Mouse (Mus musculus) megakaryocyte-erythroid progenitor cell, adult 5-6 weeks (primary cell): ENCODE measurements around the gene Stn1. TPM values are rescaled to one million over a fixed set of nuclear protein-coding genes. Genes with fewer than 3 reads are reported as not detected.
A peak's percentile ranks its signal among the peaks of the same experiment; 100 is the strongest.

Experiments used
- ATAC-seq: replicated peaks from 2 replicates; pipeline ENCODE4 v1.8.0; 2016; ENCODE audit warnings: mild to moderate bottlenecking, inconsistent platforms; ENCODE audit not compliant: severe bottlenecking, poor library complexity, low FRiP score, low TSS enrichment
- total RNA-seq, 2 experiments: library from RNA; stranded (forward) in 1 of 2; stranded (reverse) in 1 of 2; fragments of 200-1000, 215-1000 nt in 1 of 2; fragments of >200 nt in 1 of 2; fragmentation: Nextera tagmentation in 1 of 2; gene quantifications; 2 replicates each; pipeline ENCODE4 v1.2.3; 2014 to 2017

Gene Stn1
- total RNA-seq, 2 experiments from 2014 or later = 15.3 to 19.9 TPM

DNA sequence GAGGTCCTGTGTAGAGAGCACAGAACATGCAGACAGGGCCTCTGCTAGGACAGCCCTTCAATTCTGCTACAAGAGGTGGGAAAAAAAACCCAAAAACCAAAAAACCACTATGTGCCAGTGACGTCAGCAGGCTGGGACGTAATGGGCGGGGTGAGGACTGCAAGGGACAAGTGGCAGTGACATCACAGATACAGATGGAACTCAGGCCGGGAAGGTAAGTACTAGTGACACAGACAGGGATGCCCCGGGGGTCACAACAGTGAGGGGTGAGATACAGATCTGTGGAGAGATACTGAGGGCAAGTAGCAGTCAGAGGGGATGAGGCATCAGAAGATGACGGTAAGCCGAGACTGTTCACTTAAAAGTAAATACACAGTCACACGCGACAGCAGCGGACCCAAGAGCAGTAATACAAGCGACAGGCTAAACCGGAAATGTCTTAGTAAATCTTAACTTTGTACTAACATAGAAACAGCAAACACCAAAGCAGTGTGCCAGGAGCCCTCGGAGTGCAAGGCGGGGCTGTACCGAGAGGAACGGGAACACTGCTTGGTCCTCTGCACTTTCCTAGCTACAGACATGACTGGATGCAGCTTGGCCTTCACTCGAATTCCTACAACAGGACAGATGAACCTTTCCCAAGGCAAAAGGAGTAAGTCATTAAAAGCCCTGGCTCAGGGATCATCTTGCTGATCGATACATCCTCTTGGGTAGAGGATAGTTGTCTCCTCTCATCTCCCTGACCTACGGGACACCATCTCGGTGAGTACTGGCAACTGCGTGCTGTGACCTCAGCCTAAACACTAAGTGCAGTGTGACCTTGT is 24.3 kb downstream of the Stn1 start:
- no peak for ATAC-seq

DNA sequence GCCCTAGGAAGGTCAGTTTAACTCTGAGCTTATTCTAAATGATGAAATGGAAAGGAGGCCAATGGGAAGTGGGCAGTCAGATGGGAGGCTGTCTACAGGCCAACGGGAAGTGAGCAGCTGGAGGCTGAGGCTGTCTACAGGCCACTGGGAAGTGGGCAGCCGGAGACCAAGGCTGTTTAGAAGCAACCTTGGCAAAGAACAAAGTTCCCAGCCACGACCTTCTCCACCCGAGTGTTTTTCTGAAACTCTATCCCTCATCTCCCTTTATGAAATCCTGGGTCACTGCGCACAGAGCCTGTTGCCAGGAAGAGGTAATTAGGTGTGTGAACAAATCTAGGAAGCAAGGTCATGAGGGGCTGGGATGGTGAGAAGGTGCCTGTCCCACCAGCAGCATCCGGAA is 25.3 kb downstream of the Stn1 start:
- ATAC-seq = no peak

DNA sequence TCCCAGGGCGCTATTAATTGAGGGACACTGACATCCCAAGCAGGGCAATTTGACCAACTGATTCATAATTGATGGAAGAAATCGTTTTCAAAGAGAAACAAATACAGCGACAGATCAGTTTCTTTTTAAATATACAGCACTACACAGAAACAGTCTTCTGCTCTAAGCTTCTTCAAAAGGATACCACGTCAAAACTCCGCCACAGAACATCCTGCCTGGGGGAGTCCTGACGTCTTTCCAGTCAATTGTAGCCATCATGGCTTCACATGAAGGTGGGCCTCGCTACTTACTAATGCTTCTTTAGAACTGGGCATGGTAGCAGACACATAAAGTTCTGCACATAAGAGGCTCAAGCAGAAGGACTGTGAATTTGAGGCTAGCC is 26.0 kb downstream of the Stn1 start:
- ATAC-seq = no peak

DNA sequence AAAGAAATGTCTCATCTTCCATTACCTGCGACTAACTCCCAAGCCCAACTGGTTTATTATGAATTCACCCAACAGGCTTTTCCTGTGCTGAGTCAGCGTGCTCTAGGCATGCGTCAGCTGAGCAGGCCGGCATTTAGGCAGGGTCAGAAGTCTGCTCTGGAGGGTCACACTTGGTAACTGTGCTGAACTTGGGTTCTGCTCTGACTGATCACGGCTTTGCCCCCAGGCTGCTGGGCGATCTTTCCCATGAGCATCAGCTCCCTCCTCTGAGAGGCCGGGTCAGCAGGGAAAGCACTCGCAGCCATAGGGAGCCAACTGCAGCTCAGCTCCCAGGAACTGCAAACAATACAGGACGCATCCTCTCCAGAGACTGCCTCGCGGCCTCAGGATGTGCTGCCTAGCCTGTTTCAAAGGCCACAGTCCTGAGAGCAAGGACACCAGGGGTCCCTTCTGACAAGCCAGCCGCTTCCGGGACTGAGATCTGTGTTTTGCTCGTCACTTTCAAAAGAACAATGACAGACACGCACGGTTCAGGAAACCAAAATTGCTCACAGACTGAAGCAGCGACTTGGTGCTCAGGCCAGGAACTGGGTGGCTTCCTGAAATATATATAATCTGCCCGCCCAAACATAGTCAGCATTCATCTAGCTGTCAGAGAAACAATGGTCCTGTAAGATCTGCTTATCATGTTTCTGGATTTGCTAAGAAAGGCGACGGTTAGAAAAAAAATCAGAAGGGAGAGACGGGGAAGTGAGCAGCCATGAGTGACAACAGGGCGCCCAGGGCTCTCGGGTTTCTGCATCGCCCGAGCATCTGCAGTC is 26.6 kb downstream of the Stn1 start:
- ATAC-seq = 0 out of 2 replicates have a peak, but pooled peaks have one; percentile 16

DNA sequence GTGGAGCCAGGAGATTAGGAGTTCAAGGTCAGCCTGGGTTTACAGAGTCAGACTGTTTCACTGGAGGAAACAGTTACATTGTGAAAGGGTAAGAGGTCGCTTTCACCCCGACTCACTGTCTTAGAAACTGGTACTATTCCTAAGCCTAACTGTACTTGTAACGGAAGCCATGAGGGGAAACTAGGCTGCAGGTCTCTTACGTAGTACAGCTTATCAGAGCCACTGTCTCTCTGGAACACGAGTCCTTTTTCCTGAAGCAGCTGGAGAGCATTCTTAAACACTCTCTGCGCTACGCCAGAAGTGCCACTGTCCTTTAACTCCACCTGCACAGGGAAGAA is 27.2 kb downstream of the Stn1 start:
- 0 out of 2 replicates have a peak, but pooled peaks have one; percentile 7 for ATAC-seq

DNA sequence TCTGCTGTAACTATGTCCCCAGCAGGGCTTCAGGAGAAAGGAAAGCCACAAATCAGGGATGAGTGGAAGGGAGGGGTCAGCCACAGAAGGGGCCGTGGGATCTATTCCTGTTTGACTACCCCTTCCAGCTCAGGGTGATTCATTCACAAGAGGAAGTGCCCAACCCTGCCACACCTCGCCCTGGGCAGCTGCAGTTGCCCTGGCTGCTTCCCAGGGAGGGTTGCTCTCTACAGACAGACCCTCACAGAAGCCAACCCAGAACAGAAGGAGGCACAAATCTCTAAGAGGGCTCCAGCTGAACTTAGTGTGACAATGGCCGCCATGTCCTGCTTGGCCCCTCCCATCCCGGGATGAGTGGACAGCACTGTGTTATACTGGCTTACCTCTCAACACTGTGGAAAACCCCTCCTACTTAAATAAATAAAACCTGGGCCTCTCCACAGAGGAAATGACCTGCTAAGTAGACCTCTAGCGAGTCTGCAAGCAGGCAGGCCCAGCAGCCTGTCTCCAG is 28.5 kb downstream of the Stn1 start:
- ATAC-seq = no peak

DNA sequence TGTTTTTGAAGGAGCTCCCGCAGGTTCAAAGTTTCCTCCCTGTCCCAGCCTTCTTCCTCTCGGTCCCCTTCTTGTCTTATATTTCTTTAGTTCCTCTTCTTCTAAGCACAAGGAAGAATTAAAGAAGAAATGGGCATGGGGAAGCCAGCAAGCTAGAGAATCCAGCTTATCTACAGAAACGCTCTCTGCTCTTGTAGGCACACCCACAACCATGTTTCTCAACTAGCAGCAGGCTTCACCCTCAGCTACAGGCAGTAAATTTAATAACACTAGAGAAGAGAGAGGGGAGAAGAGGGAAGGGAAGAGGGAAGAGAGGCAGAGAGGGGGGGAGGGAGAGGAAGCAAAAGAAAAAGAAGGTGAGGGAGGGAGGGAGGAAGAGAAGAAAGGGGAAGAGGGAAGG is 29.1 kb downstream of the Stn1 start:
- ATAC-seq = no peak

DNA sequence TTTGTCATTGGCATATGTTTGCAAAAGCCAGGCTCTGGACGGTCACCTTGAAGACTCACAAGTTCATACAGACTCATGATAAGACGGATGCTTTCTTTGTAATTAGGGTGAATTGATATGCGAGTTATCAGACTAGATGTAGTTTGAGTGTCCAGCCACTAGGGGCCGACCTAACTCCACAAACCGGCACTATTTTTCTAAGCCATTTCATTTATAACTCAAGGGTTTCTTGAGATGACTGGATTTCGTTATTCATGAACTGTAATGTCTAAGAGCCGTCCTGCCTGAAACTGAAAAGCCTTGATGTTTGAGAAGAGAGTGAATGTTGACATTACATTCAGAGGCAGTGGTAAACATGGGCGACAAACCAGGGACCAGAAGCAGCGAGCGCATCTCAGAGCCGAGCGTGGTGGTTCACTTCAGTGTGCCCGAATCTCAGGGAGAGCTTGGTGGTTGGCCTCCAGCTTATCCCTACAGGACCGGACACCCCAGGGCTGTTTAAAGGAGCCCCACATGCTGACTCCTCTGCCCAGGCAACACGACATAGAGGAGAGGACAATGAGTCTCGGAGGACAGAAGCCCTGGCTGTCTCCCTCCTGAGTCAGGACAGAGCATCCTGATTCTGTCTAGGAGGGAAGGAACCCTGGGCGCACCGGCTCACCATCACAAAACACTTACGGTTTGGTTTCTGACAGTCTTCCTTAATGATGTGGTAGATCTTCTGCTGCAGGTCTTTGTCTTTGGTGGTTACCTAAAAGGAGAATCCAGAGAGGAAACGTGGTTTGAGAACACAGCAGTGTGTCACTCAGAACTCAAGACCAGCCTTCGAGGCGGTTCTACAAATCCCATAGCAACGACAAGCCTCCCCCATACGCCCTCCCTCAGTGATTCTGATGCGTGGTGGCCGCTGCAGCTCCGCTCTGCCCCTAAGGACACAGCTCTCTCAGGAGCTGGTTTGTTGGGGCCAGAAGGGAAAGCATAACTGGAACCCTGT is 29.9 kb downstream of the Stn1 start:
- ATAC-seq = peak; percentile 48

DNA sequence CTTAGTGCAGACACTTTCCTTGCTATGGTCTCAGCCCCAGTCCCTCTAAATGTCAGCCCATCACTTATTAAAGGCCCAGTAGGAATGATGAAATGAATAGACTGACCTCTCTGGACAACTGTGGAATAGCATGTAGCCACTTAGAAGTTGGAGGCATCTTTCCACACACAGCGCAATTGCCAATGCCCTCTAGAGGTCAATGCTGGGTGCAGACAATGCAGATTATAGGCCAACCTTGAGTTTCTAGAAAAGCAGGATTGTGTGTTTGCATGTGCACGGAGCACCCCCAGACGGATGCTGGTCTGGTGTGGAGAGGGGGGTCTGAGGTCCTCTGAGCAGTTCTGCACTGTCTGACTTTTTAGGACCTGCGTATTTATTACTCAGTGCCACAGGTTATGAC is 33.7 kb downstream of the Stn1 start:
- peak; percentile 76 for ATAC-seq

DNA sequence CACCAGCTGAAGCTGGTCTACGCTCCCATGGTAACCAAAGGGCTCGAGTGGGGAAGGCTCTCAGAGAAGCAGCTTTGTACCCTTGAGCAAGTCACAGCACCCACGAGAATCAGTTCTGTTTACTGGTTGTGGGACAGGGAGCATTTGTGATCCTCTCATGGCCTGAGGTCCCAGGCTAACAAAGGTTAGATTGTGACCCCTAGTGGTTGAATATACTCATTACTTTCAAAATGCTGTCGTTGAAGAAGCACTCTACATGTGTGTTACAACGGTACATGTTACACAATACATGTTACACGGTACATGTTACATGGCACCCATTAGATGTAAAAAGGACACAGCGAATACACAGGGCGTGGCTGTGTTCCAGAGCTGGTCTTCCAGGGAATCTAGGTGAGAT is 34.7 kb downstream of the Stn1 start:
- 0 out of 2 replicates have a peak, but pooled peaks have one; percentile 28 for ATAC-seq

DNA sequence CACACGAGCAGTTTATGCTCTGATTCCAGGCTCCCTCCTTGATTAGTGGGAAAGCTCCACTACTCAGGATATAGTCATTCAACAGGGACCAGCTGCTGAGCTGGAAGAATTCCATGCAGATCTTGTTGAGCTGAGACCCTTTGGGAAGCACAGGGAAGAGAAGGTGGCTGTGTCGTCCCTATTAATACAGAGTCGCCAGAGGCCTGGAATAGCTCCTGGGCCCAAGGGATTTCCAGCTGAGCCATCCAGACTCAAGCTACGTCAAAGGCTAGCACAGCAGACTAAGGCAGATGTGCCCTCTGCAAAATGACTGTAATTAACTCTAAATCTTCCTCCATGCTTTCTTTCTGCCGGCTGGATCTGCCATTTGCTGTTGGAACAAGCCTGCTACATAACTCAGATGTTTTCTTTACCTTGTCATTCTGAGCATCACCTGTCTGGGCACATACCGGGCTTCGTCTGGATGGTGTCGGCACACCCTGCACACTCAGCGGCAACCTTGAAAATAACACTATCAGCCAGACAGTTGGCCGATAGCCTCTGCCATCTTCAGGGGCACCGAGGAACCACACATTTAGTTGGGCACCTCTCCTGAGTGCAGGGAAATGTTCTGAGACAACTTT is 36.8 kb downstream of the Stn1 start:
- no peak for ATAC-seq

DNA sequence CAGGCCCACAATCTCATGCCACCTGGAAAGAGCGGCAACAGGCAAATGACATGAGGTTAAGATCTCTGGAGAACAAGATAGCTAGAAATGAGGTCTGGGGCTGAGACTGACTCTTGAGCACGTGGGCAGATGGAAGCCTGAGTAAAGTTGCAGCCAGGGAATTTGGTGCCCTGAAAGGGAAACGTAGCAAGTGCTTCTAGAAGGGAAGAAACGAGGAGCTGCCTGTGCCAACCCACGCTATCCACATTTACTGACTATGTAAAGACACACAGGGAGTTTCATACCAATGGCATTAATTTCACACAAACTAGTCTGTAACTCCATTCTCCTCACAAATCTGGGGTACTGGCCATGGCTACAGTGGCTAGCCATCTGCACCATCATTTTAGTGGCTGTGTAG is 37.5 kb downstream of the Stn1 start:
- no peak for ATAC-seq

DNA sequence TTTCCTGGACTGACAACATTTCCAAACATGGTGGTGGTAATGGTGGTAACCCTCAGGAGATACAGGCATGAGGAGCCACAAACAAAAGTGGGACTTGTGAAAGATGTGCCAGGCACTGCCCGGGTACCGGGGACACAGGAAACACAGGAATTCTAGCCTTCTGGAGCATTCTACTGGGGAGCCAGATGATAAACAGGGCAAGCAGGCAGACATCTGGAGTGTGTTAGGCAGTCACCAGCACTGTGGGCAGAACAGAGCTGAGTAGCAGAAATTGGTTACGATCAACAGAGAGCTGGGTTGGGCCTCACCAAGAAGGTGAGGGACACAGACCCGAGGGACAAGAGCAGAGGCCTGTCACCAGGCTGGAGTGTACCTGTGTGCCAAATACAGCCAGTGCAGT is 38.4 kb downstream of the Stn1 start:
- ATAC-seq = no peak

DNA sequence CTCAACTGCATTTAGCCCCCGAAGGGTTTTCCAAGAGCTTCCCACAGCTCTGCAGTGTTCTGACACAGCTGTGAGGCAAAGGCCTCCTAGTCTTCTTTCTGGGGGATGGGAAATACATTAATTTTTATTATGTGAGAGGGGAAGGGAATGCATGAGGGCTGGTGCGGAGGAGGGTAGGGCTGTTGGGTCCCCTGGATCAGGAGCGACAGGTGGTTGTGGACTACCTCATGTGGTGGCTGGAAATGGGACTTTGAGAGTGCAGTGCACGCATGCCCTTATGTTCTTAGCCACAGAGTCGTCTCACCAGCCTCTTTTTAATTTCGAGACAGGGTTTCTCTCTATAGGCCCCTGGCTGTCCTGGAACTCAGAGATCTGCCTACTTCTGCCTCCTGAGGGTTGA is 39.6 kb downstream of the Stn1 start:
- ATAC-seq = no peak

DNA sequence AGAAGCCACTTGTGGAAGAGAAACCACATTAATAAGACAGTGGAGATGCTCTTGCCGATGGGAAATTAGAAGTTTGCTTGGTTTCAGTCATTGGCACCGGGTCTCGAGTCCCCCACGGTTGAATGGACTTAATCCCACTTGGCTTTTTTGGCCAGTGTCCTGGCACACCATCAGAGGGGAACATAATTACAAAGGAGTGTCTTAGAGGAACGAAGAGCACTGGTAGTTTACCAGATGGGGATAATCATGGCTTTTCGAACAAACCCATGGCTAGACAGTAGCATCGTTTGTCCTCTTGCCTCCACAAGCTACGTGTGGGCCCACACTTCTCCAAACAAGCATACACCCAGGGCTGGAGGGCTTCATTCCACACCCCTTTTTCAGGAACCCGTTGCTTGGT is 40.0 kb downstream of the Stn1 start:
- ATAC-seq = no peak

DNA sequence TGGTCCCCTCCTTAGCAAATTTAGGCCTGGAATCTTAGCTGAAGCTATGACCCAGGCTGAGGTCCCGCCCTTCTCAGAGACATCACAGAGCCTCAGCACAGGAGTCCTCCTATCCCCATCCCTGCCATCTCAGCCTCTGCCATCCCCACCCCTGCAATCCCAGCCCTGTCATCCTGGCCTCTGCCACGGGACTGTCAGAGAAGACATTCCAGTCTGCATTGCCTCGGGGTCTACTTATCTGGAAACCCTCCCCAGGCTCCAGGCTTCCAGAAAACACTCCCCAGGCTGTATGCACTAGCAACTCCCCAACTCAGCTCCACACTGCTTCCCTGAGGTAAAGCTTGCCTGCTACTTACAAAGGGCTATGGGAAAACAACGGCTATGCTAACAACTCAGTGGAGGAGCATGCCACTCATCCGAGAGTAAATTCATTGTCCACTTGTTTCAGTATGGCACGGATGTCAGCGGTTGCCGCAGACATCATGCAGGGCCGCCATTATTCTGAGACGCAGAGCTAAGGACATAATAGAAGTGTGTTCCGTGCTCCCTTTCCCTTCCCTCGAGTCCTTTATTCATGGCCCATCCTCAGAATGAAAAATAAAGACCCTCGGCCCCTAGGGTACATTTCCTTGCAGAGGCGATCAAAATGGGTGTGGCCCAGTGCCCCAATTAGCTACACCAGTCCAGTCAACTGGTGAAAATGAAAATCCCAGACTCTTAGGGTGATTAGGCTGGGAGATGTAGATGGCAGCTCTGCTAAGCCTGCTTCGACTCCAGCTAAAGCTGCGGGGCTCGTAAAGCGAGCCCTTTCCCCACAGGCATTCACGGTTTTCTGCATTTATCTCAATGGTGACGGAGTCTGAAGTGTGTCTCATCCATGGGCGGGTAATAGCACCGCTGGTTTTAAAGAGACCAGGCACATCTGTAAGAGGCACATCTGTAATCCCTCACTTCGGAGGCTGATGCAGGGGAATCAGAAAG is 44.0 kb downstream of the Stn1 start:
- no peak for ATAC-seq

DNA sequence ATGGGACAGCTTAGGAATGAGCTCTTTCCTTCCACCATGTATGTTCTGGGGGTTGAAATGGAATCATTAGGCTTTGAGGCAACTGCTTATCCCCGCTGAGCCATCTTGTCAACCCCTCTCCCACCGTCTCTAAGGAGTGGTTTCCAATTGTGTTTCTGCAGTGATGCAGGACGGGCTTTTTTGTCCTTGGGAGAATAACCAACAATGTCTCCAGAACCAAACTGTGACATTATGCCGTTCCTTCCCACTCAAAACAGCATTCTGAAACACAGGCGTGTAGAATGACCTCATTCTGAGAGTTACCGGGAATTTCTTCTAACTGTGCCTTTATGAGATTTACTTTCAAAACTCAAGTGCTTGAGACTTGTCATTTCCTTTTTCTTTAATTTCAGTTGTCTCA is 44.9 kb downstream of the Stn1 start:
- ATAC-seq = no peak

DNA sequence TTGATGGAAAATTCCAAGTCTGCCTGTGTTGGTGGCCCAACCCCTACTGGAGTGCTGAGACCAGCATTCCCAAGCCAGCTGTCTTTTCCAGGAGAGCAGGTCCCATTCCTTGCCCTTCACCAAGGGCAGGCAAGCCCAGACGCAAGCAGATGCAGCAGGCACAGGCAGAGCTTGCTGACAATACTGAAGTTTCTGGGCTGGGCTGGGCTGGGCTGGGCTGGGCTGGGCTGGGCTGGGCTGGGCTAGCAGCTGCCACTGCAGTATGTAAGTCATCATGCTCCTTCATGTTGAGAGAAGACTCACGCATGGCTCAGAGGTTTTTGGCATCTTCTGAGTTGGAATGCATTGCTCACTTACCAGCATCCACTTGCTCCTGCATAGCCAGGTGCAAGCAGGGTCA is 45.5 kb downstream of the Stn1 start:
- no peak for ATAC-seq
